Comparison of ENCODE assay signal across 14 mouse cellular contexts in the genomic region with DNA sequence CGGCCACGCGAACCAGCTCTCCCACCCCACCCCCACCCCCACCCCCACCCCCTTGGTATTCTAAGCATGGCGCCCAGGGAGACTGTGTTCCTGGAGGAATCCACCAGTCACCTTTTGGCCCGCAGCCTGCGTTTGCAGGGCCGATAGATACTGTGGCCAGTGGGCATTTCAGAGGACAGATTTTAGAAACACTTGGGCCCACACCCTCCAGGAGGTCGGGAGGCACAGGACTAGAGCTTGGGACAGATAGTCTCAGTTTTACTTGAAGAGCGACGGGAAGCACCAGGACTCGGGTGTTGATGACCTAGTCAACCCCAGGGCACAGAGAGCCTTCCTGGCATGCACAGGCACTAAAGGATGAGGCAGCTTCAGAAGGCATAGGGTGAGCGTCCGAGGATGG. TPM values are rescaled to one million over a fixed set of nuclear protein-coding genes. Genes with fewer than 3 reads are reported as not detected.
DNase-seq lines count a peak whose midpoint lies in the region; ATAC-seq lines count a peak whose summit lies in the region.
"Had no signal": no experiment of that assay in that cellular context is flagged by ENCODE, and none has a peak within 500 bp of the region (broad histone marks: within the 10 kb centered on the region; RNA-seq: fewer than 3 reads in every experiment).

No protein-coding gene starts in this region.

- H3K4me3 ChIP-seq in heart, embryonic 12.5 days: no peak overlapping the region
- no peak overlapping the region for H3K4me3 ChIP-seq in lung, embryonic 16.5 days (ENCODE audit: low read length)
- H3K4me3 ChIP-seq in stomach, embryonic 16.5 days (replicated peaks; ENCODE audit: low read length): no peak overlapping the region
- H3K4me3 ChIP-seq: embryonic facial prominence, embryonic 15.5 days; hindbrain, embryonic 15.5 days; layer of hippocampus, adult 2 months had no signal

- no peaks in the 10 kb centered on the region for H3K36me3 ChIP-seq in heart, embryonic 12.5 days
- H3K36me3 ChIP-seq in lung, embryonic 16.5 days (ENCODE audit: control insufficient read depth, insufficient read depth, low read length): no peaks in the 10 kb centered on the region
- H3K36me3 ChIP-seq in stomach, embryonic 16.5 days (ENCODE audit: control insufficient read depth, insufficient read depth, low read length): no peaks in the 10 kb centered on the region

- 33% methylated on average over 13 of the region's 13 CpGs for WGBS in heart, embryonic 12.5 days
- 40% methylated on average over 13 of the region's 13 CpGs for WGBS in lung, embryonic 16.5 days
- whole genome bisulfite sequencing in stomach, embryonic 16.5 days: 52% methylated on average over 13 of the region's 13 CpGs

- no peak for DNase-seq in heart, adult 9 months (ENCODE audit: low spot score in 2 of 2)
- no peak for DNase-seq in lung, postnatal 10 days
- peak; percentile 73 for DNase-seq in cerebellum, adult 8-10 months
- DNase-seq in layer of hippocampus, postnatal 36 days: no peak
- DNase-seq: B cell, adult 2 months; heart, adult 11 months; right cerebral cortex, postnatal 4 days had no signal

- no peaks in the 10 kb centered on the region for H3K9me3 ChIP-seq in heart, embryonic 12.5 days (replicated peaks)
- no peaks in the 10 kb centered on the region for H3K9me3 ChIP-seq in lung, embryonic 16.5 days (ENCODE audit: control insufficient read depth, low read length)
- no peaks in the 10 kb centered on the region for H3K9me3 ChIP-seq in stomach, embryonic 16.5 days (replicated peaks; ENCODE audit: control insufficient read depth, low read length)
- H3K9me3 ChIP-seq: embryonic facial prominence, embryonic 15.5 days; hindbrain, embryonic 15.5 days had no signal

- H3K9ac ChIP-seq in heart, embryonic 12.5 days: no peak overlapping the region
- H3K9ac ChIP-seq in lung, embryonic 16.5 days (ENCODE audit: low read length): no peak overlapping the region
- H3K9ac ChIP-seq in stomach, embryonic 16.5 days (ENCODE audit: low read length): no peak overlapping the region
- H3K9ac ChIP-seq: embryonic facial prominence, embryonic 15.5 days; hindbrain, embryonic 15.5 days had no signal

- H3K4me1 ChIP-seq in heart, embryonic 12.5 days (replicated peaks): peaks cover 16% of the 10 kb centered on the region
- peaks cover 19% of the 10 kb centered on the region for H3K4me1 ChIP-seq in lung, embryonic 16.5 days (replicated peaks; ENCODE audit: control insufficient read depth, insufficient read depth, low read length)
- peaks cover 8% of the 10 kb centered on the region for H3K4me1 ChIP-seq in stomach, embryonic 16.5 days (ENCODE audit: control insufficient read depth, insufficient read depth, low read length)

- peak overlapping the region; percentile 18; the same call in 1 of the 2 replicates for H3K4me2 ChIP-seq in heart, embryonic 12.5 days
- no peak overlapping the region for H3K4me2 ChIP-seq in lung, embryonic 16.5 days (ENCODE audit: low read depth, low read length)
- peak overlapping the region; percentile 11; the same call in 1 of the 2 replicates for H3K4me2 ChIP-seq in stomach, embryonic 16.5 days (ENCODE audit: low read depth, low read length)
- H3K4me2 ChIP-seq: embryonic facial prominence, embryonic 15.5 days; hindbrain, embryonic 15.5 days; midbrain, embryonic 11.5 days had no signal

- H3K27me3 ChIP-seq in heart, embryonic 12.5 days (replicated peaks): peaks cover 29% of the 10 kb centered on the region
- no peaks in the 10 kb centered on the region for H3K27me3 ChIP-seq in lung, embryonic 16.5 days (ENCODE audit: control insufficient read depth, insufficient read depth, low read depth, low read length)
- H3K27me3 ChIP-seq in stomach, embryonic 16.5 days (ENCODE audit: control insufficient read depth, insufficient read depth, low read length): no peaks in the 10 kb centered on the region
- H3K27me3 ChIP-seq: embryonic facial prominence, embryonic 15.5 days; hindbrain, embryonic 15.5 days had no signal

- H3K27ac ChIP-seq in heart, embryonic 12.5 days (ENCODE audit: poor library complexity, severe bottlenecking): no peak overlapping the region
- H3K27ac ChIP-seq in lung, embryonic 16.5 days (ENCODE audit: low read length): peak overlapping the region; percentile 69
- peak overlapping the region; percentile 60; the same call in 1 of the 2 replicates for H3K27ac ChIP-seq in stomach, embryonic 16.5 days (ENCODE audit: low read length)
- H3K27ac ChIP-seq: hindbrain, embryonic 15.5 days; layer of hippocampus, adult 2 months had no signal

- ATAC-seq in heart, embryonic 12.5 days (ENCODE audit: insufficient number of reproducible peaks, low FRiP score): no peak
- ATAC-seq in lung, embryonic 16.5 days (ENCODE audit: low read depth): no peak
- ATAC-seq in stomach, embryonic 16.5 days (ENCODE audit: insufficient read depth, low FRiP score): no peak

RNA-seq across cellular contexts. Expression of a gene that starts 38.4 kb away (rescaled TPM):
- polyA plus RNA-seq in heart, embryonic 12.5 days (2016; fragmentation: Nextera tagmentation; extraction: Ambion mirVana): 12.5 and 15.6 TPM in 2 replicates
- polyA plus RNA-seq in lung, embryonic 16.5 days (2015; fragmentation: Nextera tagmentation; extraction: Ambion mirVana): 4.5 and 6.5 TPM in 2 replicates
- polyA plus RNA-seq in stomach, embryonic 16.5 days (2015; fragmentation: Nextera tagmentation; extraction: Ambion mirVana): 82.0 and 98.2 TPM in 2 replicates
- 100 to 1,000 TPM in 1 of 2 experiments, 10 to 100 TPM in 1; 94.4 to 105 TPM for total RNA-seq in layer of hippocampus, postnatal 36 days (2021)
